Mouse (Mus musculus) liver, postnatal 0 days (tissue): ENCODE measurements at regions not wholly inside any gene's neighbourhood (a gene's known extent, or its start where the extent isn't known, plus 50 kb on each side); places are given as distances from the start of the nearest gene placed in this dataset.

Experiments
- CTCF ChIP-seq: sonication (generic); IDR thresholded peaks from 2 replicates; pipeline ENCODE4 v1.5.1; 2016; ENCODE audit warnings: antibody characterized with exemption, low read depth
- EP300 ChIP-seq: IDR thresholded peaks from 2 replicates; pipeline ENCODE4 v1.6.1; 2016; ENCODE audit warnings: antibody characterized with exemption, low read depth, mild to moderate bottlenecking

DNA sequence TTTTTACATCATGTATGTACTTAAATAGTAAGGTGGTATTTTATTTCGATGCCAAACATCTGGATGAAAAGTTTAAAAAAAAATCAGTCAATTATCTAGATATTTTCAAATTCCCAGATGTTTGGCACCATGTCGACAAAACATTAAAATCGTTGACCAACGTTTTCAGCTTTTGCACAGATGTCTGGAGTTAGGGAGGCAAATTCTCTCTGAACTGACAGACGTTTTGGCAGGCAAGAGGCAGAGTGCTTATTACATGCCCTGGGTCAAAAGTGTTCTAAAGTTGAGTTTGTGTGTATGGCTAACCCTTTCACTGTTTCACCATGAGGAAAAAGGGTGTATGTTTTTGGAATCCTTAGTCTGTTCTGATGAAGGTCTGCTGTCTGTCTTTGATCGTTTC, 2028.5 kb downstream of the A830018L16Rik start:
- TF ChIP-seq EP300 (no peak), CTCF (no peak)
